ENCODE assay signal across 8 mouse cellular contexts in the genomic region with DNA sequence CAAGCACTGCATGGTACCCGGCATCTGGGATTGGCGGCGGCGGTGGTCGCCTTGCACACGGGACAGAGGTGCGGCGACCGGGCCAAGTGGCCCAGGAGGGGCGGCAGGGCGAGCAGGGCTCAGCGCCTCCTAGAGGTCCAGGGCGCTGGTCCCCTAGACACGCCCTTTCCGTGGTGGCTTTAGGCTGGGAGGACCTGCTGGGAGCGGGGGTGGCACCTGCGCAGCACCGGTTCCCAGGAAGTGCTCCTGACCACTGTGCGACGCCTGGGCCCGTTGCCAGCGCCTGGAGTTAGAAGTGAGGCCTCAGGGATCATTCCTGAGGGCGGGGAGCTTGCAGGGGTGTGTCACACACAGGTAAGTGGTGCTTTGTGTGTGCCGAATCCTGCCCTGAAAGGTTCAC. TPM values are rescaled to one million over a fixed set of nuclear protein-coding genes. Genes with fewer than 3 reads are reported as not detected.
DNase-seq lines count a peak whose midpoint lies in the region; ATAC-seq and TF ChIP-seq lines count a peak whose summit lies in the region.

A gene (minus strand): TSS at position 229 of the 400 bp plus-strand sequence.

- no peaks in the 10 kb centered on the region for H3K9me3 ChIP-seq in heart, embryonic 11.5 days (replicated peaks; ENCODE audit: control insufficient read depth, low read length)
- no peaks in the 10 kb centered on the region for H3K9me3 ChIP-seq in embryonic facial prominence, embryonic 11.5 days (replicated peaks; ENCODE audit: control insufficient read depth, low read length)
- H3K9me3 ChIP-seq in intestine, embryonic 15.5 days: no peaks in the 10 kb centered on the region
- H3K9me3 ChIP-seq in liver, embryonic 14.5 days (ENCODE audit: control insufficient read depth, low read length): no peaks in the 10 kb centered on the region
- H3K9me3 ChIP-seq in neural tube, embryonic 12.5 days: no peaks in the 10 kb centered on the region

- no peaks in the 10 kb centered on the region for H3K36me3 ChIP-seq in heart, embryonic 11.5 days (ENCODE audit: control insufficient read depth, insufficient read depth, low read length)
- no peaks in the 10 kb centered on the region for H3K36me3 ChIP-seq in embryonic facial prominence, embryonic 11.5 days (replicated peaks; ENCODE audit: control insufficient read depth, insufficient read depth, low read depth, low read length)
- no peaks in the 10 kb centered on the region for H3K36me3 ChIP-seq in intestine, embryonic 15.5 days
- no peaks in the 10 kb centered on the region for H3K36me3 ChIP-seq in liver, embryonic 14.5 days (replicated peaks; ENCODE audit: control insufficient read depth, insufficient read depth, low read depth)
- H3K36me3 ChIP-seq in neural tube, embryonic 12.5 days: no peaks in the 10 kb centered on the region

- TF ChIP-seq EP300 in liver, embryonic 14.5 days (IDR thresholded peaks at IDR 0.05; ENCODE audit: low read depth): no peak

- TF ChIP-seq CTCF in liver, embryonic 14.5 days (IDR thresholded peaks at IDR 0.05; ENCODE audit: low read depth): peak; percentile 50

- peak within 1 kb of the TSS; percentile 40; the same call in 1 of the 2 replicates for H3K9ac ChIP-seq in heart, embryonic 11.5 days (ENCODE audit: low read depth, low read length)
- no peak within 1 kb of the TSS for H3K9ac ChIP-seq in embryonic facial prominence, embryonic 11.5 days (replicated peaks; ENCODE audit: low read length)
- H3K9ac ChIP-seq in intestine, embryonic 15.5 days: peak within 1 kb of the TSS; percentile 47
- H3K9ac ChIP-seq in liver, embryonic 14.5 days (replicated peaks): no peak within 1 kb of the TSS
- H3K9ac ChIP-seq in neural tube, embryonic 12.5 days: peak within 1 kb of the TSS; percentile 21; the same call in 1 of the 2 replicates

- H3K27ac ChIP-seq in heart, embryonic 11.5 days (ENCODE audit: low read depth, low read length): no peak within 1 kb of the TSS
- no peak within 1 kb of the TSS for H3K27ac ChIP-seq in embryonic facial prominence, embryonic 11.5 days (replicated peaks; ENCODE audit: low read depth, low read length)
- H3K27ac ChIP-seq in intestine, embryonic 15.5 days: peak within 1 kb of the TSS; percentile 89
- no peak within 1 kb of the TSS for H3K27ac ChIP-seq in liver, embryonic 14.5 days
- no peak within 1 kb of the TSS for H3K27ac ChIP-seq in neural tube, embryonic 12.5 days

- 1% methylated on average over 24 of the region's 24 CpGs for WGBS in heart, embryonic 11.5 days (ENCODE audit: insufficient replicate concordance)
- 4% methylated on average over 24 of the region's 24 CpGs for WGBS in embryonic facial prominence, embryonic 11.5 days
- 8% methylated on average over 24 of the region's 24 CpGs for WGBS in intestine, embryonic 15.5 days
- 7% methylated on average over 24 of the region's 24 CpGs for WGBS in liver, embryonic 14.5 days (ENCODE audit: insufficient replicate concordance)
- WGBS in neural tube, embryonic 12.5 days: 4% methylated on average over 24 of the region's 24 CpGs

- H3K4me2 ChIP-seq in heart, embryonic 11.5 days: peak within 1 kb of the TSS; percentile 75
- H3K4me2 ChIP-seq in embryonic facial prominence, embryonic 11.5 days (ENCODE audit: low read depth, low read length): peak within 1 kb of the TSS; percentile 43
- H3K4me2 ChIP-seq in intestine, embryonic 15.5 days (replicated peaks): peak within 1 kb of the TSS; percentile 59
- peak within 1 kb of the TSS; percentile 28; the same call in 1 of the 2 replicates for H3K4me2 ChIP-seq in liver, embryonic 14.5 days (ENCODE audit: low read depth)
- peak within 1 kb of the TSS; percentile 61 for H3K4me2 ChIP-seq in neural tube, embryonic 12.5 days (replicated peaks)

- peaks cover 12% of the 10 kb centered on the region for H3K4me1 ChIP-seq in heart, embryonic 11.5 days (ENCODE audit: control insufficient read depth, insufficient read depth, low read length)
- peaks cover 3% of the 10 kb centered on the region; the same call in 1 of the 2 replicates for H3K4me1 ChIP-seq in embryonic facial prominence, embryonic 11.5 days (ENCODE audit: control insufficient read depth, insufficient read depth, low read length)
- H3K4me1 ChIP-seq in intestine, embryonic 15.5 days (replicated peaks): peaks cover 25% of the 10 kb centered on the region
- H3K4me1 ChIP-seq in liver, embryonic 14.5 days (replicated peaks; ENCODE audit: control insufficient read depth in 2 of 2, insufficient read depth in 2 of 2, low read length in 1 of 2): no peaks in the 10 kb centered on the region
- peaks cover 19% of the 10 kb centered on the region for H3K4me1 ChIP-seq in neural tube, embryonic 12.5 days

- no peak for DNase-seq in heart, adult 9 months (ENCODE audit: low spot score in 2 of 2)
- peak; percentile 23 for DNase-seq in embryonic facial prominence, embryonic 11.5 days (ENCODE audit: low spot score)
- peak in 1 of 3 experiments; percentile 24 for DNase-seq in liver, embryonic 14.5 days (ENCODE audit: low read depth in 3 of 3, low spot score in 3 of 3)
- peak; percentile 66 to 77 for DNase-seq in urinary bladder, postnatal 4 days (ENCODE audit: low spot score in 2 of 2)
- DNase-seq in layer of hippocampus, adult 8-10 months (ENCODE audit: low spot score in 2 of 2): no peak

- peaks cover 16% of the 10 kb centered on the region for H3K27me3 ChIP-seq in heart, embryonic 11.5 days (ENCODE audit: control insufficient read depth, insufficient read depth, low read length)
- H3K27me3 ChIP-seq in embryonic facial prominence, embryonic 11.5 days (ENCODE audit: control insufficient read depth, insufficient read depth, low read length): peaks cover 7% of the 10 kb centered on the region
- no peaks in the 10 kb centered on the region for H3K27me3 ChIP-seq in intestine, embryonic 15.5 days (replicated peaks)
- no peaks in the 10 kb centered on the region; the same call in 1 of the 2 replicates for H3K27me3 ChIP-seq in liver, embryonic 14.5 days (ENCODE audit: control insufficient read depth, insufficient read depth, low read length)
- peaks cover 13% of the 10 kb centered on the region for H3K27me3 ChIP-seq in neural tube, embryonic 12.5 days (replicated peaks)

- ATAC-seq in heart, embryonic 11.5 days (replicated peaks; ENCODE audit: insufficient number of reproducible peaks, low FRiP score, low TSS enrichment): peak; percentile 59
- ATAC-seq in embryonic facial prominence, embryonic 11.5 days (replicated peaks; ENCODE audit: insufficient number of reproducible peaks, low FRiP score, low TSS enrichment, low read depth): peak; percentile 69
- ATAC-seq in intestine, embryonic 15.5 days: peak; percentile 91
- ATAC-seq in liver, embryonic 14.5 days (ENCODE audit: insufficient read depth): peak; percentile 57
- ATAC-seq in neural tube, embryonic 12.5 days (ENCODE audit: low FRiP score, low read depth): peak; percentile 57; the same call in 1 of the 2 replicates

- H3K4me3 ChIP-seq in heart, embryonic 11.5 days (ENCODE audit: low read depth, low read length): peak within 1 kb of the TSS; percentile 35
- H3K4me3 ChIP-seq in embryonic facial prominence, embryonic 11.5 days (ENCODE audit: low read depth, low read length): peak within 1 kb of the TSS; percentile 12; the same call in 1 of the 2 replicates
- H3K4me3 ChIP-seq in intestine, embryonic 15.5 days (replicated peaks): peak within 1 kb of the TSS; percentile 40
- H3K4me3 ChIP-seq in liver, embryonic 14.5 days (ENCODE audit: insufficient read depth in 1 of 2, low read depth in 2 of 2, low read length in 2 of 2): peak within 1 kb of the TSS; percentile 32 to 39
- H3K4me3 ChIP-seq in neural tube, embryonic 12.5 days: peak within 1 kb of the TSS; percentile 16

RNA-seq across cellular contexts. Expression of the gene that starts here (rescaled TPM):
- 0.83 and 1.1 TPM in 2 replicates for polyA plus RNA-seq in heart, embryonic 11.5 days (2014; fragmentation: Nextera tagmentation; extraction: Ambion mirVana)
- 0.32 and 0.67 TPM in 2 replicates for polyA plus RNA-seq in embryonic facial prominence, embryonic 11.5 days (2014; fragmentation: Nextera tagmentation; extraction: Ambion mirVana)
- polyA plus RNA-seq in intestine, embryonic 15.5 days (2015; fragmentation: Nextera tagmentation; extraction: Ambion mirVana): 42.5 and 45.3 TPM in 2 replicates
- polyA plus RNA-seq in liver, embryonic 14.5 days (2012; rRNA removed): 3.0 and 4.8 TPM in 2 replicates
- 10.7 and 11.3 TPM in 2 replicates for polyA plus RNA-seq in liver, embryonic 14.5 days (2014; fragmentation: Nextera tagmentation; extraction: Ambion mirVana)
- polyA plus RNA-seq in neural tube, embryonic 12.5 days (2016; fragmentation: Nextera tagmentation; extraction: Ambion mirVana): 0.53 and 0.86 TPM in 2 replicates
- total RNA-seq in layer of hippocampus, adult 8-10 months (2022): under 1 TPM in 2 of 4 experiments, not detected in 2; 0.27 to 0.72 TPM

Comparison
In these comparisons a context has a peak if more than half of its experiments do, and no peak if none do; other contexts are left out.
1. Peak in DNase-seq, ATAC-seq, H3K4me3 ChIP-seq and H3K4me2 ChIP-seq in embryonic facial prominence, embryonic 11.5 days; RNA of the gene not detected or under 1 TPM.
2. Peak in ATAC-seq, H3K4me3 ChIP-seq, H3K9ac ChIP-seq and H3K4me2 ChIP-seq in neural tube, embryonic 12.5 days; RNA of the gene not detected or under 1 TPM.
3. H3K9ac ChIP-seq: peak in heart, embryonic 11.5 days (single experiment) and intestine, embryonic 15.5 days (single experiment); none in embryonic facial prominence, embryonic 11.5 days (single experiment) and liver, embryonic 14.5 days (single experiment).
4. DNase-seq: peak in urinary bladder, postnatal 4 days (2 of 2); none in heart, adult 9 months (0 of 2) and layer of hippocampus, adult 8-10 months (0 of 2).
5. Peak in every context shown above with its lines, with median percentiles within 50 percentile points of each other: ATAC-seq, H3K4me2 ChIP-seq and H3K4me3 ChIP-seq.